Mouse (Mus musculus) liver, postnatal 0 days (tissue): ENCODE measurements at regions not wholly inside any gene's neighbourhood (a gene's known extent, or its start where the extent isn't known, plus 50 kb on each side); places are given as distances from the start of the nearest gene placed in this dataset.

Experiments
- CTCF ChIP-seq: sonication (generic); IDR thresholded peaks from 2 replicates; pipeline ENCODE4 v1.5.1; 2016; ENCODE audit warnings: antibody characterized with exemption, low read depth
- EP300 ChIP-seq: IDR thresholded peaks from 2 replicates; pipeline ENCODE4 v1.6.1; 2016; ENCODE audit warnings: antibody characterized with exemption, low read depth, mild to moderate bottlenecking

GRCm38 (mm10) chr15:38402762-38403161 lies 977.4 kb downstream of the 4930447A16Rik start:
- TF ChIP-seq CTCF (no peak), EP300 (no peak)
